ENCODE assay signal across 29 mouse cellular contexts in genomic region chr13:97627247-97627646, GRCm38 (mm10).
A peak's percentile ranks its signal among the peaks of the same experiment; 100 is the strongest.
DNase-seq lines count a peak whose midpoint lies in the region; ATAC-seq and TF ChIP-seq lines count a peak whose summit lies in the region.
"Had no signal": no experiment of that assay in that cellular context is flagged by ENCODE, and none has a peak within 500 bp of the region (broad histone marks: within the 10 kb centered on the region; RNA-seq: fewer than 3 reads in every experiment).

No protein-coding gene starts in this region.

- H3K9ac ChIP-seq in heart, embryonic 13.5 days = no peak overlapping the region
- no peak overlapping the region for H3K9ac ChIP-seq in intestine, embryonic 16.5 days (ENCODE audit: low read depth, low read length)
- H3K9ac ChIP-seq: embryonic facial prominence, embryonic 15.5 days; forebrain, embryonic 12.5 days; forebrain, postnatal 0 days; hindbrain, embryonic 15.5 days; limb, embryonic 13.5 days; lung, embryonic 15.5 days; neural tube, embryonic 12.5 days had no signal

- H3K4me2 ChIP-seq in heart, embryonic 13.5 days = 0 out of 2 replicates have a peak overlapping the region, but pooled peaks have one; percentile 3
- H3K4me2 ChIP-seq in intestine, embryonic 16.5 days (ENCODE audit: low read depth, low read length) = no peak overlapping the region
- H3K4me2 ChIP-seq: embryonic facial prominence, embryonic 15.5 days; forebrain, embryonic 12.5 days; hindbrain, embryonic 15.5 days; limb, embryonic 13.5 days; liver, embryonic 11.5 days; lung, embryonic 15.5 days; neural tube, embryonic 12.5 days had no signal

- no peak for TF ChIP-seq CTCF in left cerebral cortex, adult 2 months (IDR thresholded peaks at IDR 0.05)

- H3K27me3 ChIP-seq in heart, embryonic 13.5 days (replicated peaks) = no peaks in the 10 kb centered on the region
- no peaks in the 10 kb centered on the region for H3K27me3 ChIP-seq in intestine, embryonic 16.5 days (replicated peaks; ENCODE audit: control insufficient read depth, insufficient read depth, low read length)
- H3K27me3 ChIP-seq: embryonic facial prominence, embryonic 15.5 days; forebrain, embryonic 12.5 days; hindbrain, embryonic 15.5 days; limb, embryonic 13.5 days; lung, embryonic 15.5 days; neural tube, embryonic 12.5 days; Patski had no signal

- no peaks in the 10 kb centered on the region for H3K36me3 ChIP-seq in heart, embryonic 13.5 days
- H3K36me3 ChIP-seq in intestine, embryonic 16.5 days (ENCODE audit: control insufficient read depth, insufficient read depth, low read length) = no peaks in the 10 kb centered on the region
- H3K36me3 ChIP-seq: embryonic facial prominence, embryonic 10.5 days; embryonic facial prominence, embryonic 15.5 days; forebrain, embryonic 12.5 days; hindbrain, embryonic 10.5 days; hindbrain, embryonic 15.5 days; limb, embryonic 13.5 days; lung, embryonic 15.5 days; midbrain, embryonic 10.5 days; neural tube, embryonic 12.5 days had no signal

- H3K4me1 ChIP-seq in heart, embryonic 13.5 days = peaks cover 28% of the 10 kb centered on the region
- H3K4me1 ChIP-seq in intestine, embryonic 16.5 days (ENCODE audit: control insufficient read depth, insufficient read depth, low read length) = 0 out of 2 replicates have a peak, but pooled peaks cover 2% of the 10 kb centered on the region
- H3K4me1 ChIP-seq: forebrain, embryonic 12.5 days; hindbrain, embryonic 10.5 days; hindbrain, embryonic 15.5 days; midbrain, embryonic 10.5 days; neural tube, embryonic 12.5 days had no signal

- no peak overlapping the region for H3K4me3 ChIP-seq in heart, embryonic 13.5 days
- H3K4me3 ChIP-seq in left cerebral cortex, adult 2 months = no peak overlapping the region
- H3K4me3 ChIP-seq in intestine, embryonic 16.5 days (ENCODE audit: low read length) = no peak overlapping the region
- H3K4me3 ChIP-seq: embryonic facial prominence, embryonic 10.5 days; embryonic facial prominence, embryonic 15.5 days; forebrain, embryonic 12.5 days; hindbrain, embryonic 10.5 days; hindbrain, embryonic 15.5 days; limb, embryonic 13.5 days; lung, embryonic 15.5 days; midbrain, embryonic 10.5 days; neural tube, embryonic 12.5 days had no signal

- WGBS in heart, embryonic 13.5 days = 37% methylated on average over 10 of the region's 10 CpGs
- 89% methylated on average over 10 of the region's 10 CpGs for WGBS in intestine, embryonic 16.5 days

- intact Hi-C loops in heart, postnatal 36 days (cut with DNase I) = no loop called here
- intact Hi-C loops in left cerebral cortex, adult 2 months (cut with DNase I) = no loop called here

- DNase-seq in heart, postnatal 36 days = no peak
- DNase-seq in left cerebral cortex, adult 2 months (ENCODE audit: extremely low spot score in 1 of 2, low spot score in 2 of 2) = peak in 1 of 2 experiments; percentile 43
- DNase-seq in left cerebral cortex, adult 11 months (ENCODE audit: low spot score) = no peak
- DNase-seq in thymus, postnatal 36 days = peak; percentile 6 to 24
- DNase-seq in thymus, postnatal 0 days (ENCODE audit: low spot score) = no peak
- no peak for DNase-seq in embryo, embryonic 9.5 days (ENCODE audit: extremely low spot score)
- DNase-seq: adrenal gland, postnatal 25 days; cerebellum, adult 18-20 months; cerebellum, postnatal 10 days; forebrain, postnatal 0 days; gastrocnemius, postnatal 14 days; kidney, adult 18-20 months; kidney, postnatal 36 days; layer of hippocampus, postnatal 36 days had no signal

- no peak overlapping the region for H3K27ac ChIP-seq in heart, embryonic 13.5 days (replicated peaks)
- peak overlapping the region; percentile 76 for H3K27ac ChIP-seq in left cerebral cortex, adult 2 months
- no peak overlapping the region for H3K27ac ChIP-seq in intestine, embryonic 16.5 days (ENCODE audit: low read length)
- H3K27ac ChIP-seq: embryonic facial prominence, embryonic 10.5 days; embryonic facial prominence, embryonic 15.5 days; forebrain, embryonic 12.5 days; hindbrain, embryonic 10.5 days; hindbrain, embryonic 15.5 days; limb, embryonic 13.5 days; lung, embryonic 15.5 days; midbrain, embryonic 10.5 days; neural tube, embryonic 12.5 days had no signal

- H3K9me3 ChIP-seq in heart, embryonic 13.5 days = no peaks in the 10 kb centered on the region
- H3K9me3 ChIP-seq in intestine, embryonic 16.5 days (ENCODE audit: control insufficient read depth, low read length) = no peaks in the 10 kb centered on the region
- H3K9me3 ChIP-seq: embryonic facial prominence, embryonic 10.5 days; embryonic facial prominence, embryonic 15.5 days; forebrain, embryonic 12.5 days; hindbrain, embryonic 10.5 days; hindbrain, embryonic 15.5 days; limb, embryonic 13.5 days; lung, embryonic 15.5 days; midbrain, embryonic 10.5 days; neural tube, embryonic 12.5 days had no signal

- ATAC-seq in heart, embryonic 13.5 days (ENCODE audit: extremely low read depth, insufficient number of reproducible peaks, low FRiP score, low TSS enrichment) = no peak
- ATAC-seq in intestine, embryonic 16.5 days = no peak
- ATAC-seq: forebrain, postnatal 0 days; inflammation-experienced regulatory T-cells, adult 6 months; midbrain, embryonic 16.5 days; Patski had no signal

Comparison
In these comparisons a context has a peak if more than half of its experiments do, and no peak if none do; other contexts are left out.
1. DNase-seq: peak in thymus, postnatal 36 days (2 of 2); none in heart, postnatal 36 days (0 of 2), left cerebral cortex, adult 11 months (single experiment), thymus, postnatal 0 days (single experiment) and embryo, embryonic 9.5 days (single experiment).